ENCODE assay signal across 8 mouse cellular contexts in genomic region chr3:51796838-51797237, GRCm38 (mm10).
DNase-seq lines count a peak whose midpoint lies in the region; ATAC-seq lines count a peak whose summit lies in the region.

No protein-coding gene starts in this region.

- intact Hi-C loops in heart, postnatal 25 days (cut with DNase I): no loop called here

- H3K9ac ChIP-seq in forebrain, embryonic 14.5 days (ENCODE audit: low read length): 0 out of 2 replicates have a peak overlapping the region, but pooled peaks have one; percentile 25
- H3K9ac ChIP-seq in midbrain, embryonic 12.5 days (replicated peaks): no peak overlapping the region

- no peak overlapping the region for H3K4me3 ChIP-seq in forebrain, embryonic 14.5 days (ENCODE audit: low read depth, low read length)
- no peak overlapping the region for H3K4me3 ChIP-seq in midbrain, embryonic 12.5 days

- H3K9me3 ChIP-seq in forebrain, embryonic 14.5 days (replicated peaks; ENCODE audit: control insufficient read depth, low read length): no peaks in the 10 kb centered on the region
- no peaks in the 10 kb centered on the region for H3K9me3 ChIP-seq in midbrain, embryonic 12.5 days

- no peaks in the 10 kb centered on the region for H3K27me3 ChIP-seq in forebrain, embryonic 14.5 days (replicated peaks; ENCODE audit: control insufficient read depth, insufficient read depth, low read length)
- H3K27me3 ChIP-seq in midbrain, embryonic 12.5 days: no peaks in the 10 kb centered on the region

- 48% methylated on average over 6 of the region's 6 CpGs for WGBS in forebrain, embryonic 14.5 days
- WGBS in midbrain, embryonic 12.5 days: 64% methylated on average over 6 of the region's 6 CpGs

- H3K36me3 ChIP-seq in forebrain, embryonic 14.5 days (ENCODE audit: control insufficient read depth, insufficient read depth, low read length): no peaks in the 10 kb centered on the region
- no peaks in the 10 kb centered on the region for H3K36me3 ChIP-seq in midbrain, embryonic 12.5 days

- DNase-seq in heart, adult 9 months (ENCODE audit: low spot score in 2 of 2): peak; percentile 15 to 41
- no peak for DNase-seq in heart, postnatal 25 days (ENCODE audit: low spot score)
- no peak for DNase-seq in forebrain, embryonic 14.5 days (ENCODE audit: low spot score)
- peak; percentile 28 for DNase-seq in kidney, adult 9 months
- DNase-seq in left cerebral cortex, adult 11 months (ENCODE audit: low spot score): no peak
- no peak for DNase-seq in urinary bladder, postnatal 36 days (ENCODE audit: low spot score in 2 of 2)

- H3K27ac ChIP-seq in forebrain, embryonic 14.5 days (ENCODE audit: low read depth, low read length): 0 out of 2 replicates have a peak overlapping the region, but pooled peaks have one; percentile 21
- peak overlapping the region; percentile 25; the same call in 1 of the 2 replicates for H3K27ac ChIP-seq in midbrain, embryonic 12.5 days (replicated peaks)

- ATAC-seq in forebrain, embryonic 14.5 days: no peak
- no peak for ATAC-seq in midbrain, embryonic 12.5 days (ENCODE audit: low FRiP score, low read depth)
- ATAC-seq in monocyte, adult 5-6 weeks (replicated peaks; ENCODE audit: insufficient number of reproducible peaks, low FRiP score, low TSS enrichment, poor library complexity, severe bottlenecking): no peak

- no peak overlapping the region for H3K4me2 ChIP-seq in forebrain, embryonic 14.5 days (ENCODE audit: low read length)
- no peak overlapping the region for H3K4me2 ChIP-seq in midbrain, embryonic 12.5 days (replicated peaks)

- H3K4me1 ChIP-seq in forebrain, embryonic 14.5 days (ENCODE audit: control insufficient read depth, insufficient read depth, low read length): peaks cover 20% of the 10 kb centered on the region
- H3K4me1 ChIP-seq in midbrain, embryonic 12.5 days: peaks cover 54% of the 10 kb centered on the region

Comparison
In these comparisons a context has a peak if more than half of its experiments do, and no peak if none do; other contexts are left out.
1. DNase-seq: peak in heart, adult 9 months (2 of 2) and kidney, adult 9 months (single experiment); none in heart, postnatal 25 days (single experiment), forebrain, embryonic 14.5 days (single experiment), left cerebral cortex, adult 11 months (single experiment) and urinary bladder, postnatal 36 days (0 of 2).